Mouse (Mus musculus): Measurements from ENCODE around the gene Klk11. TPM values are rescaled to one million over a fixed set of nuclear protein-coding genes. Genes with fewer than 3 reads are reported as not detected.

The Klk11 gene
- polyA plus RNA-seq, 1 experiment from 2014 or later = not detected

DNA sequence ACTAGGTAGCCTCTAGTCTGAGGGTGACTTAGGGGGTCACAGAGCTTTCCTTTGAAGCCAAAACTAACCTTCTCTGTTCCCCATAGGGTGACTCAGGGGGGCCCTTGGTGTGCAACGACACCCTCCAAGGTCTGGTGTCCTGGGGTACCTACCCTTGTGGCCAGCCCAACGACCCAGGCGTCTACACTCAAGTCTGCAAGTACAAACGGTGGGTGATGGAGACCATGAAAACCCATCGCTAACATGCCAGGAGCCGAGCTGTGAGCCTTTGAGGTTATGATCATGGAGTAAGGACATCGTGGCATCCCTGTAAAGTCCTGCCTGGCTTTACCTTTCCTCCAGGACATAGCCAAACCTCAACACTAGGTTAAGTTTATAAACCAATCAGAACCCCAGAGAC lies 40.8 kb downstream of the Klk11 start:
- Histone ChIP-seq H3K4me1 (replicated peaks; ENCODE audit: control insufficient read depth, insufficient read depth, low read length) (no peaks in the 10 kb centered on the region), H3K4me2 (ENCODE audit: low read length) (no peak overlapping the region), H3K27ac (ENCODE audit: low read length) (no peak overlapping the region), H3K9me3 (ENCODE audit: control insufficient read depth, low read length) (no peaks in the 10 kb centered on the region), H3K36me3 (ENCODE audit: control insufficient read depth, insufficient read depth) (no peaks in the 10 kb centered on the region), H3K4me3 (replicated peaks; ENCODE audit: low read length) (no peak overlapping the region), H3K27me3 (replicated peaks; ENCODE audit: control insufficient read depth, insufficient read depth, low read length) (no peaks in the 10 kb centered on the region), H3K9ac (replicated peaks; ENCODE audit: low read depth, low read length) (no peak overlapping the region)
- 90% methylated on average over 7 of the region's 7 CpGs for WGBS
- ATAC-seq = no peak

DNA sequence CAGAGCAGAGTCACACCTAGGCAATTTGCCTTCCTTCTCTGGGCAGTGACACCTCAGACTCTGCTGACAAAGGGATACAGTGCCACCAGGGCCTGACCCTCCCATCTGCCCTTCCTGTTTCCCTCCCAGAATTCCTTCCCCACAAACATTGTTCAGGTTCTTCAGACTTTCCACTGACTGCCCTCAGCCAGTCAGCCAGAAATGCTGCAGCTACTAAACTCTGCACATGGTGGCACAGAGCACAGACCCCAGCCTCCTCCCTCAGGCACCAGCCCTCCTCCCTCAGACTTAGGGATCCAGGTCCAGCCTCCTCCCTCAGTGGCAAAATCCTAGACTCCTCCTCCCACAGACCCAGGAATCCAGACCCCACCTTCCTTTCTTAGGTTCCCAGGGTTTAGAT lies 42.3 kb downstream of the Klk11 start:
- no peak overlapping the region for H3K27ac ChIP-seq (ENCODE audit: low read length)

DNA sequence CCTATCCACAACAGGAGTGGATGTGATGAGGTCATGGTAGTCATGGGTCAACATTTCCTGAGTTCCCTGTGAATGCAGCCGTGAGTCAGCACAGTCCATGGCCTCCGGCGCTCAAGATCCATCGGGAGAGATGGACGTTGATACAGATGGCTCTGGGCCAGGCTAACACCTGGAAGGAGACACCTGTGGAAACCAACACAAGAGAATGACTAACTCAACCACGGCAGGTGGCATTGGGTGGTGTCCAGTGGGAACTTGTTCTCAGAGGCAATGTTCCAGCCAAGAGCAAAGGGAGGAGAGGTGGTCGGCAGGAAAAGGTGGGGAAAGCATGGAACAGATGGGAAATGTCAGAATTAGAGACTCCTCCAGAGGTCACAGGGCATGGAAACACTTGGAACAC lies 47.2 kb downstream of the Klk11 start:
- no peak overlapping the region for H3K9ac ChIP-seq (replicated peaks; ENCODE audit: low read depth, low read length)
- no peak overlapping the region for H3K4me3 ChIP-seq (replicated peaks; ENCODE audit: low read length)
- no peak for ATAC-seq
- H3K4me1 ChIP-seq (replicated peaks; ENCODE audit: control insufficient read depth, insufficient read depth, low read length) = no peaks in the 10 kb centered on the region
- no peaks in the 10 kb centered on the region for H3K27me3 ChIP-seq (replicated peaks; ENCODE audit: control insufficient read depth, insufficient read depth, low read length)
- 94% methylated on average over 7 of the region's 7 CpGs for WGBS
- no peak overlapping the region for H3K4me2 ChIP-seq (ENCODE audit: low read length)
- H3K36me3 ChIP-seq (ENCODE audit: control insufficient read depth, insufficient read depth) = no peaks in the 10 kb centered on the region
- no peaks in the 10 kb centered on the region for H3K9me3 ChIP-seq (ENCODE audit: control insufficient read depth, low read length)
- H3K27ac ChIP-seq (ENCODE audit: low read length) = no peak overlapping the region

More for the DNA sequence above, 42.3 kb downstream of the Klk11 start:
- Histone ChIP-seq H3K4me3 (replicated peaks; ENCODE audit: low read length) (no peak overlapping the region), H3K9me3 (ENCODE audit: control insufficient read depth, low read length) (no peaks in the 10 kb centered on the region), H3K36me3 (ENCODE audit: control insufficient read depth, insufficient read depth) (no peaks in the 10 kb centered on the region), H3K9ac (replicated peaks; ENCODE audit: low read depth, low read length) (no peak overlapping the region), H3K27me3 (replicated peaks; ENCODE audit: control insufficient read depth, insufficient read depth, low read length) (no peaks in the 10 kb centered on the region), H3K4me2 (ENCODE audit: low read length) (no peak overlapping the region), H3K4me1 (replicated peaks; ENCODE audit: control insufficient read depth, insufficient read depth, low read length) (no peaks in the 10 kb centered on the region)
- ATAC-seq = no peak

DNA sequence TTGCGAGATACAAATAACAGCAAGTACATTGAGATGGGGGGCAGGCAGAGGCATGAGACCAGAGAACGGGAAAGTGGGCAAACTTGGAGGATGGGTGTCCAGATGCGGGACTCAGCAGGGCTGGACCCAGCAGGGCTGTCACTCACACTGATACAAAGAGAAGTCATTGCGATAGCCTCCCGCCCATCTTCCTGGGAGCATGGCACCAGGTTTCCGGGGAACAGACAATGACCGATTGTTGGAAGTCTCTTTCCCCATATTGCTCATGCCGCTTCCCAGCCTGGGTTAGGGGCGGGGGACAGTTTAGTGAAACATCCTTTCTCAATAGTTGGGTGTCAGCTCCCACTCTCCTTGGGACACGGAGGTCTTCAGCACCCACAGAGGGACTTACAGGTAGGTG lies 49.8 kb downstream of the Klk11 start, which contains the start of gene Klk6:
Gene Klk6 (plus strand): TSS at position 301 of the 400 bp plus-strand sequence.
- no peaks in the 10 kb centered on the region for H3K4me1 ChIP-seq (replicated peaks; ENCODE audit: control insufficient read depth, insufficient read depth, low read length)
- no peaks in the 10 kb centered on the region for H3K36me3 ChIP-seq (ENCODE audit: control insufficient read depth, insufficient read depth)
- H3K4me3 ChIP-seq (replicated peaks; ENCODE audit: low read length) = no peak within 1 kb of the TSS
- no peaks in the 10 kb centered on the region for H3K27me3 ChIP-seq (replicated peaks; ENCODE audit: control insufficient read depth, insufficient read depth, low read length)
- no peak within 1 kb of the TSS for H3K9ac ChIP-seq (replicated peaks; ENCODE audit: low read depth, low read length)
- H3K9me3 ChIP-seq (ENCODE audit: control insufficient read depth, low read length) = no peaks in the 10 kb centered on the region
- WGBS = 82% methylated on average over 10 of the region's 10 CpGs
- H3K27ac ChIP-seq (ENCODE audit: low read length) = no peak within 1 kb of the TSS
- no peak for ATAC-seq
- no peak within 1 kb of the TSS for H3K4me2 ChIP-seq (ENCODE audit: low read length)

DNA sequence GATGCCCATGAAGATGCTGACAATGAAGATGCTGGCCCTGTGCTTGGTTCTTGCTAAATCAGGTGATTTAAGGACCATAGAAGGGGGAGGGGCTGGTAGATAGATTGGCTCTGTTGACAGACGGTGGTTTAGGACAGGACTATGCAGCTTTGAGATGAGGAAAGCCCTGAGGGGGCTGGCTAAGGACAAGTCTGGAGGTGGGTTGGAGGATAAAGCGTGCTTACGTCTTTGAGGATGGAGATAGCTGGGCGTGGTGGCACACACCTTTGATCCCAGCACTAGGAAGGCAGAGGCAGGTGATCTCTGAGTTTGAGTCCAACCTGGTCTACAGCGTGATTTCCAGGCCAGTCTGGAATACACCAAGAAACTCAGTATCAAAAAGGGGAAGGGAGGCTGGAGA lies 51.7 kb downstream of the Klk11 start:
- no peak for ATAC-seq
- Histone ChIP-seq H3K4me1 (replicated peaks; ENCODE audit: control insufficient read depth, insufficient read depth, low read length) (no peaks in the 10 kb centered on the region), H3K9ac (replicated peaks; ENCODE audit: low read depth, low read length) (no peak overlapping the region), H3K4me2 (ENCODE audit: low read length) (no peak overlapping the region), H3K36me3 (ENCODE audit: control insufficient read depth, insufficient read depth) (no peaks in the 10 kb centered on the region), H3K9me3 (ENCODE audit: control insufficient read depth, low read length) (no peaks in the 10 kb centered on the region), H3K4me3 (replicated peaks; ENCODE audit: low read length) (no peak overlapping the region), H3K27ac (ENCODE audit: low read length) (no peak overlapping the region), H3K27me3 (replicated peaks; ENCODE audit: control insufficient read depth, insufficient read depth, low read length) (no peaks in the 10 kb centered on the region)
- 90% methylated on average over 5 of the region's 5 CpGs for WGBS

DNA sequence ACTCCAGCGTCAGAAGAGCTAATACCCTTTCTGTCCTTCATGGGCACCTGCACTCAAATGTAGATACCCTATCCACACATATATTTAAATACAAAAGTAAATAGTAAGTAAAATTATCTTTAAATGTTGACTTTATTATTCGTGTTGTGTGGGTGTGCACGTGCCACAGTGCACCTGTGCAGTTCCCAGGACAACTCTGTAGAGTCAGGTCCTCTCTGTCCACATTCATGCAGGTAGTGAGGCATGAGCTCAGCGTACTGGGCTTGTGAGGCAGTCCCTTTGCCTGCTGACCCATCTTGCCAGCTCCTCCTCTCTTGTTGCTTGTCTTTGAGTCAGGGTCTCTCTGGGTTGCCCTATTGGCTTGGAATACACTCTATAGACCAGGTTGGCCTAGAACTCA lies 53.3 kb downstream of the Klk11 start:
- H3K4me3 ChIP-seq (replicated peaks; ENCODE audit: low read length) = no peak overlapping the region
- H3K4me1 ChIP-seq (replicated peaks; ENCODE audit: control insufficient read depth, insufficient read depth, low read length) = no peaks in the 10 kb centered on the region
- H3K4me2 ChIP-seq (ENCODE audit: low read length) = no peak overlapping the region
- 85% methylated on average over 4 of the region's 4 CpGs for WGBS
- H3K9me3 ChIP-seq (ENCODE audit: control insufficient read depth, low read length) = no peaks in the 10 kb centered on the region
- ATAC-seq = no peak
- H3K36me3 ChIP-seq (ENCODE audit: control insufficient read depth, insufficient read depth) = no peaks in the 10 kb centered on the region
- H3K9ac ChIP-seq (replicated peaks; ENCODE audit: low read depth, low read length) = no peak overlapping the region
- H3K27ac ChIP-seq (ENCODE audit: low read length) = no peak overlapping the region
- no peaks in the 10 kb centered on the region for H3K27me3 ChIP-seq (replicated peaks; ENCODE audit: control insufficient read depth, insufficient read depth, low read length)

Other genes with a start within 250 kb of the Klk11 start
- 0.92 and 1.9 TPM in 2 replicates for gene Cd33, start 230.2 kb upstream of the Klk11 start, polyA plus RNA-seq (2015; fragmentation: Nextera tagmentation; extraction: Ambion mirVana)
- 12.5 TPM in 2 replicates for gene Zfp658, start 212.3 kb upstream of the Klk11 start, polyA plus RNA-seq (2015; fragmentation: Nextera tagmentation; extraction: Ambion mirVana)
- gene Zfp719, start 195.0 kb upstream of the Klk11 start, polyA plus RNA-seq (2015; fragmentation: Nextera tagmentation; extraction: Ambion mirVana) = 18.5 and 20.9 TPM in 2 replicates
- gene Zfp819, start 167.4 kb upstream of the Klk11 start, polyA plus RNA-seq (2015; fragmentation: Nextera tagmentation; extraction: Ambion mirVana) = 0.23 and 0.26 TPM in 2 replicates
- not detected in 2 replicates for gene Ceacam18, start 139.9 kb upstream of the Klk11 start, polyA plus RNA-seq (2015; fragmentation: Nextera tagmentation; extraction: Ambion mirVana)
- 0.12 and 0.29 TPM in 2 replicates for gene Siglece, start 114.4 kb upstream of the Klk11 start, polyA plus RNA-seq (2015; fragmentation: Nextera tagmentation; extraction: Ambion mirVana)
- gene Ctu1, start 102.6 kb upstream of the Klk11 start, polyA plus RNA-seq (2015; fragmentation: Nextera tagmentation; extraction: Ambion mirVana) = 29.3 and 31.9 TPM in 2 replicates
- not detected in 2 replicates for gene Klk14, start 84.2 kb upstream of the Klk11 start, polyA plus RNA-seq (2015; fragmentation: Nextera tagmentation; extraction: Ambion mirVana)
- gene Klk13, start 62.0 kb upstream of the Klk11 start, polyA plus RNA-seq (2015; fragmentation: Nextera tagmentation; extraction: Ambion mirVana) = not detected in 2 replicates
- not detected in 2 replicates for gene Klk12, start 5.7 kb upstream of the Klk11 start, polyA plus RNA-seq (2015; fragmentation: Nextera tagmentation; extraction: Ambion mirVana)
- 0.35 TPM in 2 replicates for gene Klk10, start 6.4 kb downstream of the Klk11 start, polyA plus RNA-seq (2015; fragmentation: Nextera tagmentation; extraction: Ambion mirVana)
- gene Klk9, start 17.3 kb downstream of the Klk11 start, polyA plus RNA-seq (2015; fragmentation: Nextera tagmentation; extraction: Ambion mirVana) = 0.23 TPM in 1 of 2 replicates, not detected in the other
- 5.8 and 6.8 TPM in 2 replicates for gene Klk8, start 23.0 kb downstream of the Klk11 start, polyA plus RNA-seq (2015; fragmentation: Nextera tagmentation; extraction: Ambion mirVana)
- gene Klk7, start 36.7 kb downstream of the Klk11 start, polyA plus RNA-seq (2015; fragmentation: Nextera tagmentation; extraction: Ambion mirVana) = not detected in 2 replicates
- gene Klk6, start 49.9 kb downstream of the Klk11 start, polyA plus RNA-seq (2015; fragmentation: Nextera tagmentation; extraction: Ambion mirVana) = not detected in 2 replicates
- not detected in 2 replicates for gene Klk5, start 67.4 kb downstream of the Klk11 start, polyA plus RNA-seq (2015; fragmentation: Nextera tagmentation; extraction: Ambion mirVana)
- gene Klk4, start 106.6 kb downstream of the Klk11 start, polyA plus RNA-seq (2015; fragmentation: Nextera tagmentation; extraction: Ambion mirVana) = 0.33 and 0.46 TPM in 2 replicates
- not detected in 2 replicates for gene Klk15, start 159.1 kb downstream of the Klk11 start, polyA plus RNA-seq (2015; fragmentation: Nextera tagmentation; extraction: Ambion mirVana)
- not detected in 2 replicates for gene Klk1b8, start 176.1 kb downstream of the Klk11 start, polyA plus RNA-seq (2015; fragmentation: Nextera tagmentation; extraction: Ambion mirVana)
- gene Klk1b1, start 192.1 kb downstream of the Klk11 start, polyA plus RNA-seq (2015; fragmentation: Nextera tagmentation; extraction: Ambion mirVana) = not detected in 2 replicates
- not detected in 2 replicates for gene Klk1b9, start 201.5 kb downstream of the Klk11 start, polyA plus RNA-seq (2015; fragmentation: Nextera tagmentation; extraction: Ambion mirVana)
- gene Klk1b11, start 221.3 kb downstream of the Klk11 start, polyA plus RNA-seq (2015; fragmentation: Nextera tagmentation; extraction: Ambion mirVana) = not detected in 2 replicates
- not detected in 2 replicates for gene Klk1b26, start 237.6 kb downstream of the Klk11 start, polyA plus RNA-seq (2015; fragmentation: Nextera tagmentation; extraction: Ambion mirVana)